Mouse (Mus musculus) urinary bladder, postnatal 10 days (tissue): ENCODE data around the gene Fbxl3.

Experiments used
- DNase-seq: peaks from one replicate; pipeline ENCODE4 v3.0.0; 2022; ENCODE audit warnings: low spot score

Gene Fbxl3

DNA sequence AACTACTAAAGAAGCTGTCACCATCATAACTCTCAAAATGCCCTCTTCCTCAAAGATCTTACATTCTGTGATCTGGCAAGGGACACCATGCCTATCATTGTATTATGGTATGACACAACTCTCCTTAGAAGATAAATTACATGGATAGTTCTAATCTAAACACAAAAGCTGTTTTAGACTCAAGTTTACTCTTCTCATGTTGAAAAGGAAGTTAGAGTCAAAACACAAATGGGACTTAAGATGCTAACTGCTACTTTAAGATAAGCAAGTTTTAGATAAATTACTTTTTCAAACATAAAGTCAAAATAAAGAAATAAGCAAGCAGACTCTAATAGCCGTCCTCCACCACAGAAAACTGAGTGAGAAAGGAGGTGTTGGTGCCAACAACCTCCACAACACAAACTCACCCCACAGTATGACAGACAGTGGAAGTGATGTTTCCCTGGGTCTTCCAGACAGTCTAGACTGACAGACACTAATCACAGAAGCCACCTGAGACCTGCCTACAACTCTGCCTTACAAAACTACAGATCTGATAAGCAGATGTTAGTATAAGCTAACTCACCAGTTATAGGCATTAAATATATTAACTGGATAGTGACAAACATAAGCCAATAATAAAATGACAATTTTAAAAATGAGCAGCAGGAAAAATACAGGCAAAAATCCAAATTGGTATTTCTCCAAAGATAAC is 13.4 kb downstream of the Fbxl3 start:
- DNase-seq: no peak

DNA sequence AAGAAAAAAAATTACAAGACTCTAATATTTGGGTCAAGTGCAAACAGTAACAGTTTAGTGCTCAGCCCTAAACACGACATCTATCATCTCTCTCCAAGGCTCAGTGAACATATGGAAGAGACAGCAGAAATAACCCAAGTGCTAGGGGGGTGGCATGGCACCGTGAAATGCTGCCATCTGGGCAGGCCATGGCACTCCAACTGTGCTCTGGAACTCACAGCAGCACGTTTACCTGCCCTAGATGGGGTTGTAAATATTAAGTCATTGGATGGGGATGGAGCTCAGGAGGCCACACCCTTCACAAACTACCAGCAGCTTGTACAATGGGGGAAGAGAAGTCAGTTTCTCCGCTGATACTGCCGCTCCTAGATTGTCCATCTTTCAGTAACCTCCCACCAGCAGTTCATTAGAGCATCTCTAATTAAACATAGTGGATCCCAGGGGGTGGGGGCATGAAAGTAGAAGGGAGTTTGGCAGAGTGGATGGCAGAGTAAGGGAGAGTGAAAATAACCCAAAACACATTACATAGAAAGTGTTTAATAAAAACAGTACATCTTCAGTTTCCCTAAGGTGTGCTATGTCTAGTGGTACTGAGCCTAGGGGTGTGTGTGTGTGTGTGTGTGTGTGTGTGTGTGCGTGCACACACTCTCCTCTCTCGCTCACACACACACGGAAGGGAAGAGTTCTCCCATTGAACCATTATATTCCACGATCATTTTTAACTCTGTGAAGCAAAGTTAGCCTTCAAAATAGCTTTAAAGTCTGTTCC is 20.0 kb downstream of the Fbxl3 start:
- no peak for DNase-seq

DNA sequence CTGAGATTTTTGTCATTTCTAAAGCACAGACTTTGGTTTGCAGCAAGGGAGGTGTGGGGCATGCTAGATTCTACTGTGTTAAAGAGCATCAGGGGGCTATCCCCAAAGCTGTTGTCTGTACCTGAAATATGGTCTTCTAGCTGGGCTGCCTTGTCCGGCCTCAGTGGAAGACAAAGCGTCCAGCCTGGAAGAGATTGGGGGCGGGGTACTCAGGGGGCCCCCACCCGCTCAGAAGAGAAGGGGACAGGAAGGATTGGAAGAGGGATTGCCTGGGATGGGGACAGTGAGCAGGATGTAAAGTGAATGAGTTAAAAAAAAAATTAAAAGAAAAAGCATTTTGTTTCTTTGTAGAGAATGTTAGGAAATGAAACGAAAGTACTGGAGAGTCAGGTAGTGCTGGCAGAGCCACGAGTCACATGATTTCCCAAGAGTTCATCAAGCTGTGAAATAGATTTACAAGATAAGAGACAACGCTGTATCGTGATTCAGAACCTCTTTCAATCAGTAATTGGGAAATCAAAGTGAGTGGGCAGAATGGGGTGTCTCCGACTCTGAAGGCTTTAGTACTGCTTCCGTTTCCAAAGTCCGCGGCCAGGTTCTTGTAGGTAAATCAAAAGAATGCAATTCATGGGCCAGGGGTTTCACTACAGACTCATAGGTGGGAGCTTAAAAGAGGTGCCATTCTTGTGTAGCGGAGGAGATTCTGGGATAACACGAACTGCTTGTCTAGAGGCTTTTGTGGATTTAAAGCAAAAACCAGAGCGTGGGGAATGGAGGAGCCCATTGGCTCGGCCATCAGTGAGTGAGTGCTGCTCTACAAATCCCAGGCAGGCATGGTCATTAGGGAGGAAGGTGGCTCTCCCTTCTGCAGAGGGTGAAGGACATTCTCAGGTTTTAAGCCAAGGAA is 21.1 kb downstream of the Fbxl3 start:
- DNase-seq: no peak

GRCm38 (mm10) chr14:103077272-103078005 is 21.9 kb downstream of the Fbxl3 start:
- DNase-seq: no peak

- no peak for DNase-seq
These were observed 24.2 kb downstream of the Fbxl3 start for GRCm38 (mm10) chr14:103075166-103075565.

DNA sequence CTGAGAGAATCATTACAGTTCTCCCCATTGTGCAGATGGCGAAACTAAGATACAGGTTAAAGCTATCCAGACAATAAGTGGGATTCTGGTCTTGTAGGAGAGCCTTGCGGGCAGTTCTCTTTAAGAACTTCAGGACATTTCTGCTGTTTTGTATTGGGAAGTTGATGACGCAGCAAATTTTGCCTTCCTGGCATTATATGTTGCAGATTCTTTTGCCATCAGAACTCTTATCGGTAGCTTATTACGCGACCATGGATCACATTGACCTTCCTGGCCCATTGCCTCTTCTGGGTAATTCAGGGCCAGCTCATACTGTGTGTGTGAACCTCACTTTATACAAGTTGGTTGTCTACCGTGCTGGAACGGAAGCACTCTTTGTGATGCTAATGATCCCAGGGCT is 25.5 kb downstream of the Fbxl3 start:
- no peak for DNase-seq

DNA sequence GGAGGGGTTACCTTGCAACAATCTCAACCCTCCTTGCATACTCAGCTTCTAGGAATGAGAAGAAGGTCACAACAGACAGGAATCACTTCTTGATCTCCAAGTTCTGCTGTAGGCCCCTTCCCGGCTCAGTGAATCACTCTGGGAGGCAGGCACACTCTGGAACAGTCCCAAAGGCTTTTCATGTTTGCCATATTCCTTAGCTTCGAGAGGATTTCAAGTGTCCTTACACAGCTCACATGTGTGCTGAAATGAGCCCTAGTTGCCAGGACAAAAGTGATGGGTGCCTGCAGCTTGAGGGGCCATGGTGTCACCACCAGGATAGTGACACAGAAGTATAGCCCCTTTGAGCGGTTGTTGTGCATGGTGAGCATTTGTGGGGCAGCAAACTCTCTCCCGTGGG is 26.6 kb downstream of the Fbxl3 start:
- no peak for DNase-seq

- DNase-seq: no peak
These were observed 27.9 kb downstream of the Fbxl3 start for GRCm38 (mm10) chr14:103071471-103071870.

DNA sequence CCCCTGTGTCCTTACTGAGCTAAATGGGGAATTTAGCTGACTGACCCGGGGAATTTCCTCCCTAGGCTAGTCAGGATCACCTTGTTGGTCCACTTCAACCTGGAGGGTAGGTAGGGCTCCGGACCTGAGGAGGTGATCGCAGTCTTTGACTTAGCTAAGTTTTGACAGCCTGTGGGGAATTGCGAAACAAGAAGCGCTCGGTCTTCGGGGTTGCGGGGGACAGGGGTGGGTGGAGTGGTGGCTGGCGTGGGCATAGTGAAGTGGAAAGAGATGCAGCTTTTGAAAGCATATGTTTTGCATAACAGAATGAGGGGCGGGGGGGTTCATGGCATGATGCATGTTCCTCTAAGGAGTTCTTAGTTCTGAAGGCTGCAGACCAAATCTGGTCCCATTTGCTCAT is 28.6 kb downstream of the Fbxl3 start:
- DNase-seq: no peak

- DNase-seq: peak; percentile 69
These were observed 29.3 kb downstream of the Fbxl3 start, which contains the start of gene Cln5 for GRCm38 (mm10) chr14:103069864-103070611. Cln5 (plus strand) TSS chr14:103070216.

- DNase-seq: no peak
These were observed 29.9 kb downstream of the Fbxl3 start for GRCm38 (mm10) chr14:103069465-103069863.

DNA sequence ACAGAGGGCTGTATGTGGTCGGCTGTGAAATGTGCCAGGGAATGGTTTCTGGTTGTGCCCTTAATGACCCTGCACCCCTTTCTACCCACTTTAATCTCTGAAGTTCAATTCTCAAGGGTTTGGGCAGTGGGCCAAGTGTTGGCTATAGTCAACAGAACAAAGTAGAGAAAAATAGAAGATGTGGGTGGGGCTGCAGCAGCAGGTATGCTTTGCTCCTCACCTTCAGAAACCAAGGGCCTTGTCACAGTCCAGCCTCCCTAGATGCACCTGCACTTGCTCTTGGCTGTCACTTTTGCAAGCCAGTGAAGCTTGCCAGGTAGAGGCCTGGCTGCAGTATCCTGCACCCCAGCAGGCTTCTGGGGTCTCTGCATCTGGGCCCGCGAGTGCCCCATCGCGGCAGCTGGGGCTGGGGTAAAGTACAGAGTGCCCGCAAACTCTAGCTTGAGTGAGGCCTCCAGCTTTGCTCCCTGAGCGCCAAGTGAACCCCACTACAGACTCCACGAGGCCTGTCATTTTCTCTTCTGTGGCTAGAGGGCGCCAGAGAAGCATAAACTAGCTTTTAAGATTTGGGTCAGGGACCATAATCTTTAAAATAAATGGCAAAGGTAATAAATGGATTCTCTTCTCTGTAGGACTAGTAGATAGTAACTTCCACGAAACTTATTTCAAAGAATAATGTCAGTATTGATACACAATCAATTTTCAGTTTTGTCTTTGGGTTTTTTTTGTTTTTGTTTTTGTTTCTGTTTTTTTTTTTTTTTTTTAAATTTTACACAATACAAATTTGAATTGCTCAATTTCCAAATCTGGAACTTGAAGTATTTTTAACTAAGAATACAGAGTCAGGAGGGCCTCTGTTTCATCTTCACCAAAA is 33.8 kb downstream of the Fbxl3 start:
- no peak for DNase-seq

GRCm38 (mm10) chr14:103059495-103059894 is 39.9 kb downstream of the Fbxl3 start:
- DNase-seq: no peak

DNA sequence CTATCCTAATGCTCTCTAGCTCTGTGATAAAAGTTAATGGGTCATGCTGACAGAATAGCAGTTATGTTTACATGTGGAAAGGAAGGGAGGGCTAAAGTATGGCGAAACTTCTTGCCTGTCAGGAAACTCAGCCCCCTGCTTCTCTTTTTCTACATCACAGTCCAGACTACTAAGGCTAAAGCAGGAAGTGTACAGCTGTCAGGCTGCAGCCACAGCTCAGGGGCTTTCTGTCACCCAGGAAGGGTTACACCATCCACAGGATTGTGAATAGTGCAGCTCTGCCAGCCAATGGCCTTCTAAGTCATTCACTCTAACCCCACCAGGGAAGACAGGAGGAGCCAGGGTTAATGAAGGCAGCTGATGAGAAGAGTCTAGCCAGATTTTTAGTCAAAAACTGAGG is 40.4 kb downstream of the Fbxl3 start:
- DNase-seq: no peak

DNA sequence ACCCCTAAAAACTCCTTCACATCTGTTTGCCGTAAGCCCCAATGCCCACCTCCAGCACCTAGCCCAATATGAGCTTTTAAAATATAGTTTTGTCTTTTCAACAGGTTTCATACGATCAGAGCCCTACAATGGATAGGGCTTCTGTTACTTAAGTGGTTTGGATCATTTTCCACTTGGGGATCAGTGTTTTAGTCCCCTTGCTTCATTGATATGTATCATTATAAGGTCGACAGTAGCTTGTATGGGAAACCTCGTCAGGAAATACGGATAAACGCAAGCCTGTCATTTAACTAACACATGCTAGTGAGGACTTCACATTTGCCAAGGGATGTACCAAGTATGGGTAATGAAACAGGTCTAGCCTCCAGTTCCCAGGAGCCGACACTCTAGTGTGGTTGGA is 42.8 kb downstream of the Fbxl3 start:
- no peak for DNase-seq

DNA sequence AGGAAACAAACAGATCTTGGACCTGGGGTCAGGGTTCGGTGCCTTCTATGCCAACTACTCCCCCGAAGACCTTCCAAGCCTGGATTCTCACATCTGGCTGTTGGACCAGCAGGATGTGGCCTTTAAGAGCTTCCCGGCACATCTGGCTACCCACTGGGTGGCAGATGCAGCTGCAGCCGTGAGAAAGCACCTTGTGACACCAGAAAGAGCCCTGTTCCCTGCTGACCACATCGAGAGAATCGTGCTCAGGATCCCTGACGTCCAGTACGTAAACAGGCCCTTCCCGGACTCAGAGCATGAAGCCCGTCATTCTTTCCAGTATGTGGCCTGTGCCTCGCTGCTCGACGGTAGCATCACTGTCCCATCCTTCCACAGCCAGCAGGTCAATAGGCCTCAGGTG is 44.6 kb downstream of the Fbxl3 start:
- no peak for DNase-seq

GRCm38 (mm10) chr14:103051159-103051769 is 48.1 kb downstream of the Fbxl3 start:
- no peak for DNase-seq

GRCm38 (mm10) chr14:103048292-103049086 is 50.9 kb downstream of the Fbxl3 start:
- no peak for DNase-seq

GRCm38 (mm10) chr14:103046677-103047076 is 52.7 kb downstream of the Fbxl3 start, which contains the start of gene Acod1:
Acod1 (plus strand) TSS chr14:103046977.
- no peak for DNase-seq
